In the genomic region with DNA sequence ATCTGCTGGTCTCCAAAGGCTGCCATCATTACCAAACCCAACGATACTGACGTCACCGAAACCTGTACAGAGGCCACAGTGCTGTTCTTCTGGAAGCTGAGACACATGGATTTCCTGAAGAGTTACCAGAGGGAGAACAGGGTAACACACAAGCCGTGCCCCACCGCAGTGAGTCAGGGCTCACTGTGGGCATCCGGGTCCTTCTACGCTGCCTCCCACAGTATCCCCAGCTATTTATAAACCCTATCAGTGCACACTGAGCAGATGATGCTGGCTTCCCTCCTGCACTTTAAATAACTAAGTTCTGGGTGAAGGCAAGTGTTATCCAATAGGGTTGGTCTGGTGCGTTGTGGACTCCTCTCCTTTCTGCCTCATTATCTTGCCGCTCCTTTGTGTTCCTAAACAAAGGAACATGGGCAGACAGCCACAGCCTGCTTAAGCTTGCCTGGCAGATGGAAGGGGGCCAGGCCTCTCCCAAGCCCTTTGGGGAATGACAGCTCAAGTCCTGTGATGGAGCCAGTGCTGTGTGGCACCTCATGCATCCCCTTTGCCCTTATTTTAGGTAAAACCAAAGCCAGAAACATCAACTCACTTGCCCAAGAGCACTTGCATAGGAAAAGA, we compare ENCODE assay signal across 8 mouse cellular contexts.
DNase-seq lines count a peak whose midpoint lies in the region; ATAC-seq and TF ChIP-seq lines count a peak whose summit lies in the region.

No protein-coding gene starts in this region.

- no peak overlapping the region for H3K4me3 ChIP-seq in forebrain, embryonic 16.5 days (replicated peaks; ENCODE audit: low read length)
- peak overlapping the region; percentile 12; the same call in 1 of the 2 replicates for H3K4me3 ChIP-seq in heart, postnatal 0 days (ENCODE audit: low read depth, low read length)

- no peaks in the 10 kb centered on the region for H3K36me3 ChIP-seq in forebrain, embryonic 16.5 days (ENCODE audit: control insufficient read depth, insufficient read depth)
- H3K36me3 ChIP-seq in heart, postnatal 0 days (replicated peaks; ENCODE audit: control insufficient read depth, insufficient read depth, low read length): no peaks in the 10 kb centered on the region

- peak; percentile 81 for TF ChIP-seq EP300 in heart, postnatal 0 days (IDR thresholded peaks at IDR 0.05; ENCODE audit: low read depth)

- no peaks in the 10 kb centered on the region for H3K9me3 ChIP-seq in forebrain, embryonic 16.5 days (ENCODE audit: control insufficient read depth, low read length)
- H3K9me3 ChIP-seq in heart, postnatal 0 days (replicated peaks; ENCODE audit: control insufficient read depth, low read length): no peaks in the 10 kb centered on the region

- no peak overlapping the region for H3K27ac ChIP-seq in forebrain, embryonic 16.5 days (ENCODE audit: low read length)
- peak overlapping the region; percentile 92 for H3K27ac ChIP-seq in heart, postnatal 0 days (ENCODE audit: low read depth)

- peak; percentile 89 for ATAC-seq in forebrain, embryonic 16.5 days
- ATAC-seq in heart, postnatal 0 days (ENCODE audit: insufficient read depth, low read depth): peak; percentile 91
- no peak for ATAC-seq in inflammation-experienced regulatory T-cells, adult 6 months

- no peak for TF ChIP-seq CTCF in heart, postnatal 0 days (IDR thresholded peaks at IDR 0.05; ENCODE audit: low read depth)

- H3K27me3 ChIP-seq in forebrain, embryonic 16.5 days (replicated peaks; ENCODE audit: control insufficient read depth, insufficient read depth, low read length): no peaks in the 10 kb centered on the region
- no peaks in the 10 kb centered on the region for H3K27me3 ChIP-seq in heart, postnatal 0 days (ENCODE audit: control insufficient read depth, insufficient read depth, low read length)

- WGBS in forebrain, embryonic 16.5 days: 44% methylated on average over 9 of the region's 9 CpGs
- WGBS in heart, postnatal 0 days: 31% methylated on average over 9 of the region's 9 CpGs

- H3K4me1 ChIP-seq in forebrain, embryonic 16.5 days (replicated peaks; ENCODE audit: control insufficient read depth, insufficient read depth, low read length): peaks cover 12% of the 10 kb centered on the region
- peaks cover 41% of the 10 kb centered on the region for H3K4me1 ChIP-seq in heart, postnatal 0 days (ENCODE audit: control insufficient read depth, insufficient read depth)

- peak; percentile 65 for DNase-seq in cerebellum, adult 9-11 months
- peak; percentile 95 for DNase-seq in heart, postnatal 0 days (ENCODE audit: low spot score)
- DNase-seq in left cerebral cortex, postnatal 10 days (ENCODE audit: extremely low spot score in 1 of 2, low spot score in 2 of 2): peak; percentile 30 to 57
- DNase-seq in ovary, adult 18-20 months (ENCODE audit: low spot score): peak; percentile 17
- no peak for DNase-seq in liver
- no peak for DNase-seq in spleen, postnatal 14 days (ENCODE audit: low spot score in 2 of 2)

- H3K9ac ChIP-seq in forebrain, embryonic 16.5 days (replicated peaks; ENCODE audit: low read depth, low read length): no peak overlapping the region
- H3K9ac ChIP-seq in heart, postnatal 0 days (replicated peaks; ENCODE audit: low read depth, low read length): no peak overlapping the region

- no peak overlapping the region for H3K4me2 ChIP-seq in forebrain, embryonic 16.5 days (ENCODE audit: low read length)
- peak overlapping the region; percentile 50 for H3K4me2 ChIP-seq in heart, postnatal 0 days (ENCODE audit: low read depth, low read length)

- intact Hi-C loops in left cerebral cortex, postnatal 10 days (cut with DNase I): no loop called here

Comparison
In these comparisons a context has a peak if more than half of its experiments do, and no peak if none do; other contexts are left out.
1. DNase-seq: peak in cerebellum, adult 9-11 months (single experiment), heart, postnatal 0 days (single experiment), left cerebral cortex, postnatal 10 days (2 of 2) and ovary, adult 18-20 months (single experiment); none in liver (single experiment) and spleen, postnatal 14 days (0 of 2).